Mouse (Mus musculus): Measurements from ENCODE around the gene Pfdn6.

DNA sequence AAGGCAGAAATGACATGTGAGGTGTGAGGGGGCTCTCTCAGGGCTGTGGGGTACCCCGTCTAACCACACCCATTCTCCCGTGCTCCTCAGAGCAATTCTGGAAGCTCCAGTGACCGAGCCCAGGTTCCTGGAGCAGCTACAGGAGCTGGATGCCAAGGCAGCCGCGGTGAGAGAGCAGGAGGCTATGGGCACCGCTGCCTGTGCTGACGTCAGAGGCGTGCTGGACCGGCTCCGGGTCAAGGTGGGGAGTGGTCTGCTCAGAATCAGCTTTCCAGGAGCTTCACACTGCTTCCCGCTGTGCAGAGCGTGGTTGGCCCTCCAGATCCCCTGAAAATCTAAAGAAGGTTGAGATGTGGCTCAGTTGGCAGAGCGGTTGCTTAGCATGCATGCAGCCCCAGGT lies 19.0 kb upstream of the Pfdn6 start:
- TF ChIP-seq POLR2A (IDR thresholded peaks at IDR 0.05; ENCODE audit: borderline replicate concordance, extremely low read depth, low read depth, low read length) (no peak), CTCF (IDR thresholded peaks at IDR 0.05; ENCODE audit: insufficient read depth, low read length) (no peak)
